Mouse (Mus musculus) thymus, adult 2 months (tissue): ENCODE measurements around the gene Zfp113. TPM values are rescaled to one million over a fixed set of nuclear protein-coding genes. Genes with fewer than 3 reads are reported as not detected.

ENCODE experiments used
- DNase-seq: peaks from one replicate; pipeline ENCODE4 v3.0.0; 2021
- H3K27ac ChIP-seq: fragments of 200-500 bp; 2 replicates; pipeline ENCODE4 v1.5.1; 2012; ENCODE audit warnings: low read length, control low read depth; ENCODE audit not compliant: control insufficient read depth, insufficient read depth
- H3K27me3 ChIP-seq: fragments of 200-500 bp; 2 replicates; pipeline ENCODE4 v1.6.1; 2012; ENCODE audit warnings: mild to moderate bottlenecking, low read length, moderate library complexity, mixed read lengths; ENCODE audit not compliant: control insufficient read depth, insufficient read depth
- H3K36me3 ChIP-seq: fragments of 200-500 bp; 2 replicates; pipeline ENCODE4 v1.6.1; 2012; ENCODE audit warnings: mild to moderate bottlenecking, low read length, moderate library complexity; ENCODE audit not compliant: control insufficient read depth, insufficient read depth
- H3K4me1 ChIP-seq: fragments of 200-500 bp; replicated peaks from 2 replicates; pipeline ENCODE4 v1.6.1; 2012; ENCODE audit warnings: low read length; ENCODE audit not compliant: control insufficient read depth, insufficient read depth
- H3K4me3 ChIP-seq: fragments of 200-500 bp; 2 replicates; pipeline ENCODE4 v1.5.1; 2012; ENCODE audit warnings: mild to moderate bottlenecking, low read length, control low read depth, moderate library complexity; ENCODE audit not compliant: control insufficient read depth, insufficient read depth
- CTCF ChIP-seq: fragments of 200-500 bp; IDR thresholded peaks from 2 replicates; pipeline ENCODE4 v1.5.1; 2012; ENCODE audit warnings: mild to moderate bottlenecking, control low read depth, low read length, moderate library complexity, borderline replicate concordance; ENCODE audit not compliant: control insufficient read depth, poor library complexity, insufficient read depth; ENCODE audit errors: extremely low read depth
- POLR2A ChIP-seq: fragments of 200-500 bp; IDR thresholded peaks from 2 replicates; pipeline ENCODE4 v1.6.1; 2012; ENCODE audit warnings: mild to moderate bottlenecking, low read length, control low read depth, moderate library complexity; ENCODE audit not compliant: control insufficient read depth, poor library complexity, insufficient read depth; ENCODE audit errors: extremely low read depth
- WGBS: fragments of 180-500 bp; shearing (Covaris S2); methylation state at CpG from one replicate; pipeline ENCODE4 v1.1.7; 2018; 5-methylcytosine and 5-hydroxymethylcytosine counted together
- polyA plus RNA-seq: library from polyadenylated mRNA; depleted of rRNA; stranded (reverse); fragments of >200 nt; gene quantifications from 2 replicates; pipeline ENCODE4 v1.2.3, GENCODE M21; 2012

Zfp113 gene
- polyA plus RNA-seq, 1 experiment = 3.6 TPM

DNA sequence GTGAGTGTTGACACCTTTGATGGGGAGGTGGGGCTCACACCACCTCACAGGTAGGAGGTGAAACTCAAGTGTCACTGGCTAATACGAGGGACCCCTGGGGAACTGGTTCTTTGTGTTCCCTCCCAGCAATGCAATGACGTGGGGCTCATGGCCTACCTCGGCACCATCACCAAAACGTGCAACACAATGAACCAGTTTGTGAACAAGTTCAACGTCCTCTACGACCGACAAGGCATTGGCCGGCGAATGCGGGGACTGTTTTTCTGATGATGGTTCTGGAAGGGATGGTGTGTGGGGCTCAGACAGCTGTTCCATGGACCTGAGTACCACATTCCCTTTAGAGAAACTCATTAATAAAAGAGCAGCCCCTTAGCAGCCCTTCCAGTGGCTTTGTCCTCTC lies 8.1 kb upstream of the Zfp113 start:
- Histone ChIP-seq H3K27ac (no peak overlapping the region), H3K27me3 (no peaks in the 10 kb centered on the region), H3K4me3 (no peak overlapping the region), H3K36me3 (peaks cover 55% of the 10 kb centered on the region), H3K4me1 (peaks cover 4% of the 10 kb centered on the region)
- TF ChIP-seq CTCF (no peak), POLR2A (no peak)
- no peak for DNase-seq
- WGBS = 92% methylated on average over 10 of the region's 10 CpGs

DNA sequence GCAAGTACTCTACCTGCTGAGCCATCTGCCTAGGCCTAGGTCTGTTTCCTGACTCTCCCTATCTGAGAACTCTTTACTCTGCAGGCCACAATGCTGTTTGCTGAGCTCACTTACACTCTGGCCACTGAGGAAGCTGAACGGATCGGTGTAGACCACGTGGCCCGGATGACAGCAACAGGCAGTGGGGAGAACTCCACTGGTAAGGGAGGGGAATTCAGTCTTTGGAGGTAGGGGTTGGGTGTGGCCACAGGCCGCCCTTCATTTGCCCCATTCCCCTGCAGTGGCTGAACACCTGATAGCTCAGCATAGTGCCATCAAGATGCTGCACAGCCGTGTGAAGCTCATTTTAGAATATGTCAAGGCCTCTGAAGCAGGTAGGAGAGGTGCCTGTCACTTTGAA lies 7.5 kb upstream of the Zfp113 start:
- no peaks in the 10 kb centered on the region for H3K27me3 ChIP-seq
- no peak overlapping the region for H3K27ac ChIP-seq
- H3K4me3 ChIP-seq = no peak overlapping the region
- H3K4me1 ChIP-seq = peaks cover 4% of the 10 kb centered on the region
- no peak for TF ChIP-seq CTCF
- TF ChIP-seq POLR2A = no peak
- DNase-seq = no peak
- WGBS = 86% methylated on average over 6 of the region's 6 CpGs
- H3K36me3 ChIP-seq = peaks cover 49% of the 10 kb centered on the region

DNA sequence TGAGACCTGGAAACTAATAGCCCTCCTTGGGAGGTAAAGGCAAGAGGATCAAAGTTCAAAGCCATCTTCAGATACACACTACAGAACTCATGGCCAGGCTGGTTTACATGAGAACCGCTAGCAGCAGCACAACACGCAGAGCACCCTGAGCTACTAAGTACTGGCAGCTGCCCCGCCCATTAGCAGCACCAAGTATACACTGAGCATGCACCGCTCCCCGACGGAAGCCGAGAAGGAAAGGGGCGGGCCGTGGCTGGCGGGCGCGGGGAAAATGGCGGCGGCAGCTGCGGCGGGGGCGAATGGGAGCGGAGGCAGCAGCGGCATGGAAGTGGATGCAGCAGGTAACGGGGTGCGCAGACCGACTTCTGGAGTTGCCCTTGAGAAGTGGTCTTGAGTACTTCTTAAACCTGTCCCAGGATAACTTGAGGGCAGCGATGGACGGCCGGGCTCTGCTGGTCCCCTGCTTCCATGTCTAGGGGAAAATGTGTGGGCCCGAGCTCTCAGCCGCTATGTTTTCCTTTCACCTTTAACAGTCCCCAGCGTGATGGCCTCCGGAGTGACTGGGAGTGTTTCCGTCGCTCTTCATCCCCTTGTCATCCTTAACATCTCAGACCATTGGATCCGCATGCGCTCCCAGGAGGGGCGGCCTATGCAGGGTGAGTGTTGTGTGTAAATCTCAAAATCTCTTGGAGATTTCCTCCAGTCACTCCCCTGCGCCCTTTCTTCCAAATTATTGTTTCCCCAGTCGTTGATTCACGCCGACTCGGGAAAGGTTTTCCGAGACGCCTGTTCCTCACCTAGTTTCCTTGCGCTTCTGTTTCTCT lies 5.5 kb upstream of the Zfp113 start, which contains the start of gene Cops6:
Gene Cops6, plus strand, starts transcription at position 230 of the 824 bp plus-strand sequence.
- 1% methylated on average over 42 of the region's 42 CpGs for WGBS
- Histone ChIP-seq H3K4me1 (peaks cover 4% of the 10 kb centered on the region), H3K4me3 (peak within 1 kb of the TSS; percentile 88), H3K36me3 (peaks cover 32% of the 10 kb centered on the region), H3K27me3 (no peaks in the 10 kb centered on the region), H3K27ac (peak within 1 kb of the TSS; percentile 1; the same call in 1 of the 2 replicates)
- DNase-seq = peak; percentile 97
- TF ChIP-seq CTCF (0 out of 2 replicates have a peak, but pooled peaks have one; percentile 33), POLR2A (peak; percentile 79)

DNA sequence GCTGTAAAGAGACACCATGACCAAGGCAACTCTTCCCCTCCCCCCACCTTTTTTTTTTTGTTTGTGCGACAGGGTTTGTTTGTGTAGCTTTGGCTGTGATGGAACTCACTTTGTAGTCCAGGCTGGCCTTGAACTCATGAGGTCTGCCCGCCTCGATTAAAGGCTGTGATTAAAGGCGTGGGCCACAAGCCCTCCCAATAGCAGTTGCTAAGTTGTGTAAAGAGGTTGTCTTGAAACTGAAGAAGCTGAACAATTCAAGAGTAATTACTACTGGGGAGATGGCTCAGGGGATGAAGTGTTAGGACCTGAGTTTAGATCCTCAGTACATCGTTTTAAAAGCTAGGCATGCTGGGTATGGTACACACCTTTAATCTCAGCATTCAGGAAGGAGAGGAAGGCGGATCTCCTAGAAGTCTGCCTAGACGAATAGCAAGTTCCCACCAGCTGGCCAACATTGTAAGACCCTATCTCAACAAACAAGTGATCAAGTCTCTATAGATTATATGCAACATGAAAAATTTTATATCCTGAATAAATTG lies 4.7 kb upstream of the Zfp113 start:
- Histone ChIP-seq H3K27me3 (no peaks in the 10 kb centered on the region), H3K4me3 (no peak overlapping the region), H3K27ac (no peak overlapping the region), H3K36me3 (peaks cover 24% of the 10 kb centered on the region), H3K4me1 (peaks cover 4% of the 10 kb centered on the region)
- DNase-seq = no peak
- 64% methylated on average over 7 of the region's 7 CpGs for WGBS
- TF ChIP-seq CTCF = no peak

DNA sequence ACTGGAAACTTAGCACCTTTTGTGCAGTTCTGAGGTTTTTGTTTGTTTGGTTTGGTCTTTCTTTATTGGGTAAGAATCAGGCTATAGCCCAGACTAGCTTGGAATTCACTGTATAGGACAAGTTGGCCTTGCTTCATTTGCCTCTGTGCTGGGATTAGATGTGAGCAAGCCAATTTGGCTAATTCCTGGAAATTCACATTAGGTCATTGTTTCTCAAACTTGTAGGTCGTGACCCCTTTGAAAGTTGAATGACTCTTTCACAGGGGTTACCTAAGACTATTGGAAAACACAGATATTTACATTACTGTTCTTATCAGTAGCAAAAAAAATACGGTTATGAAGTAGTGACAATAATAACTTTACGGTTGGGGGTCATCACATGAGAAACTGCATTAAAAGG lies 1.2 kb downstream of the Zfp113 start:
- Histone ChIP-seq H3K36me3 (peaks cover 17% of the 10 kb centered on the region), H3K4me1 (no peaks in the 10 kb centered on the region; the same call in 1 of the 2 replicates), H3K27ac (no peak overlapping the region), H3K27me3 (no peaks in the 10 kb centered on the region), H3K4me3 (no peak overlapping the region)
- TF ChIP-seq CTCF = no peak
- TF ChIP-seq POLR2A = no peak
- 90% methylated on average over 3 of the region's 3 CpGs for WGBS
- no peak for DNase-seq

DNA sequence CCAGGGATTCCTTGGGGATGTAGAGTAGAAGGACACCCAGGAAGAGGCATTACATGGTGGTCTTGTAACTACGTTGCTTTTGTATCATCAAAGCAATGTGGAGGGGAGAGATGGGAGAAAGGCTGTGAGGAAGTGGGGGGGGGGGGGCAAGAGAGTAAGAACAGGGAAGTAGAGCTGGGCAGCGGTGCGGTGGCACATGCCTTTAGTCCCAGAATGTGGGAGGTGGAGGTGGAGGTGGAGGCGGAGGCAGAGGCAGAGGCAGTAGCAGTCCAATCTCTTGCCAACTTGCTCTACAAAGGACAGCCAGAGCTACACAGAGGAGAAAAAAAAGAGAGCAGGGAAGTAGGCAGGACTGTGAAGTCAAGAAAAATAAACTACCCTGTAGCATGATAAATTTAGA lies 17.0 kb downstream of the Zfp113 start:
- TF ChIP-seq POLR2A (no peak), CTCF (no peak)
- 30% methylated on average over 4 of the region's 4 CpGs for WGBS
- H3K4me3 ChIP-seq = no peak overlapping the region
- H3K27me3 ChIP-seq = no peaks in the 10 kb centered on the region
- H3K4me1 ChIP-seq = no peaks in the 10 kb centered on the region
- no peak for DNase-seq
- H3K36me3 ChIP-seq = peaks cover 16% of the 10 kb centered on the region
- H3K27ac ChIP-seq = no peak overlapping the region
